Mouse (Mus musculus): Measurements from ENCODE around the gene Cox6a1.
"Not testable (repeated sequence)": the region's sequence is repeated elsewhere in the genome, so short reads cannot be mapped to it uniquely, and the experiment has no call there.

The Cox6a1 gene

GRCm38 (mm10) chr5:115349225-115349555 lies 409 bp upstream of the Cox6a1 start:
- DNase-seq (ENCODE audit: low spot score in 2 of 2) = no peak

- peak; percentile 77 to 83 for DNase-seq (ENCODE audit: low spot score in 2 of 2)
Measured at GRCm38 (mm10) chr5:115347564-115347963, 1.2 kb downstream of the Cox6a1 start.

- DNase-seq (ENCODE audit: low spot score in 2 of 2) = no peak
Measured at GRCm38 (mm10) chr5:115341314-115342165, 7.2 kb downstream of the Cox6a1 start.

- peak; percentile 93 to 95 for DNase-seq (ENCODE audit: low spot score in 2 of 2)
Measured at GRCm38 (mm10) chr5:115340577-115341313, 8.0 kb downstream of the Cox6a1 start, which contains the start of the genes Gatc and Triap1. Gene Gatc, minus strand, starts transcription at chr5:115341178. Gene Triap1, plus strand, starts transcription at chr5:115341225.

- DNase-seq (ENCODE audit: low spot score in 2 of 2) = no peak
Measured at GRCm38 (mm10) chr5:115340007-115340406, 8.8 kb downstream of the Cox6a1 start.

GRCm38 (mm10) chr5:115333626-115334025 lies 15.2 kb downstream of the Cox6a1 start:
- DNase-seq (ENCODE audit: low spot score in 2 of 2) = no peak

- no peak for DNase-seq (ENCODE audit: low spot score in 2 of 2)
Measured at GRCm38 (mm10) chr5:115330955-115331354, 17.8 kb downstream of the Cox6a1 start.

GRCm38 (mm10) chr5:115327610-115328548 lies 20.9 kb downstream of the Cox6a1 start:
- peak in 1 of 2 experiments; percentile 59 for DNase-seq (ENCODE audit: low spot score in 2 of 2)

GRCm38 (mm10) chr5:115326875-115327609 lies 21.7 kb downstream of the Cox6a1 start, which contains the start of gene Srsf9:
Gene Srsf9, plus strand, starts transcription at chr5:115327177.
- peak; percentile 96 to 97 for DNase-seq (ENCODE audit: low spot score in 2 of 2)

GRCm38 (mm10) chr5:115326256-115326831 lies 22.4 kb downstream of the Cox6a1 start:
- DNase-seq (ENCODE audit: low spot score in 2 of 2) = no peak

GRCm38 (mm10) chr5:115319004-115319940 lies 29.5 kb downstream of the Cox6a1 start:
- DNase-seq (ENCODE audit: low spot score in 2 of 2) = peak; percentile 79 to 88

GRCm38 (mm10) chr5:115317645-115318328 lies 31.0 kb downstream of the Cox6a1 start:
- no peak for DNase-seq (ENCODE audit: low spot score in 2 of 2)

GRCm38 (mm10) chr5:115316968-115317644 lies 31.7 kb downstream of the Cox6a1 start:
- DNase-seq (ENCODE audit: low spot score in 2 of 2) = no peak

- DNase-seq (ENCODE audit: low spot score in 2 of 2) = no peak
Measured at GRCm38 (mm10) chr5:115313668-115313943, 35.2 kb downstream of the Cox6a1 start.

GRCm38 (mm10) chr5:115312816-115313667 lies 35.7 kb downstream of the Cox6a1 start:
- no peak for DNase-seq (ENCODE audit: low spot score in 2 of 2)

GRCm38 (mm10) chr5:115312354-115312753 lies 36.4 kb downstream of the Cox6a1 start:
- no peak for DNase-seq (ENCODE audit: low spot score in 2 of 2)

GRCm38 (mm10) chr5:115302190-115302589 lies 46.6 kb downstream of the Cox6a1 start:
- DNase-seq (ENCODE audit: low spot score in 2 of 2) = not testable (repeated sequence)
